Mouse (Mus musculus) neutrophil, adult 59 days (primary cell): ENCODE data around the gene Sval2. TPM values are rescaled to one million over a fixed set of nuclear protein-coding genes. Genes with fewer than 3 reads are reported as not detected.

Experiments used
- total RNA-seq, 2 experiments: library from RNA; stranded (reverse); gene quantifications; 1 replicate in 1 of 2; 2 replicates in 1 of 2; pipeline ENCODE4 v1.2.4; 2023

Gene Sval2
- not detected for total RNA-seq

DNA sequence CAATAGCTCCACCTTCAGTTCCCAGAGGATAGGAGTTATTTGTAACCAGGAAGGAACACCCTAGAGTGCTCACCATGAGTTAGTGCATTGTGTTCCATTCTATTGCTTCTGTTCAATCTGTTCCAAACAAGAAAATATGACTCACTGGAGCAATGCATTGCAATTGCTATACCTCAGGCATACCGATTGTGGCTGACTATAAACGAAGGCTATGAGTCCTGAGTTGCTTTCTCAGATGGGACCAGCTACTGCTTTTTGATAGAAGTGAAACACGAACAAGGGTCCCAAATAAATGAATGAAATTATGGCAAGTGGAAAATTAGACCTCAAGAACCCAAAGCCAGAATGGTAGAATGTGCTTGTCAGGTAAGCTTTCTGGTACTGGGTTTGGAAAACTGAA is at the start of gene Sval2:
TSS of gene Sval2 (plus strand) at position 301 of the 400 bp plus-strand sequence.

DNA sequence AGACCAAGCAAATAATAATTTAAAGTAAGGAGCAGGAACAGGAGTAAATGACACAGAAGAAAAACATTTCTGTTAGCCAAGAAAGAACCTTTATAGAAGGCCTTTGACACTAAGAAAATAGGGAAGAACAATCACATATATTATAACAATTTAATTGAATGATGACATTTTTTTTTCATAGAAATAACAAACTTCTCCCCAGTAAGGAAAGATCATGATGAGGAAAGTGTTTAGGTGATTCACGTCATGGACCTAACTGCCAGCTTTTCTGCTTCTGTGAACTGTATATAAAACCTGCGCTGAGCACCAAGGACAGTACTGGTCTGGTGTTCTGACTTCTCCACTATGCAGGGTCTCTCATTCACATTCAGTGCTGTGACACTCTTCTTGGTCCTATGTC is 5.6 kb upstream of the Sval2 start, which contains the start of gene Pip:
TSS of gene Pip (plus strand) at position 301 of the 400 bp plus-strand sequence.

Other genes with a start within 250 kb of the Sval2 start
- gene Ephb6, start 247.5 kb upstream of the Sval2 start, total RNA-seq: under 1 TPM in 1 of 2 experiments, not detected in 1; 0.22 TPM
- not detected for gene Trpv6, start 216.6 kb upstream of the Sval2 start, total RNA-seq
- not detected for gene Trpv5, start 172.2 kb upstream of the Sval2 start, total RNA-seq
- gene Llcfc1, start 168.6 kb upstream of the Sval2 start, total RNA-seq: not detected
- 10 to 100 TPM in 1 of 2 experiments, 1 to 10 TPM in 1; 7.2 to 28.9 TPM for gene Kel, start 148.7 kb upstream of the Sval2 start, total RNA-seq
- not detected for gene Olfr459, start 77.8 kb upstream of the Sval2 start, total RNA-seq
- gene Pip, start 5.5 kb upstream of the Sval2 start, total RNA-seq: not detected
- gene Sval1, start 98.6 kb downstream of the Sval2 start, total RNA-seq: not detected
- gene Sval3, start 115.2 kb downstream of the Sval2 start, total RNA-seq: not detected
- not detected for gene Sva, start 185.4 kb downstream of the Sval2 start, total RNA-seq